Mouse (Mus musculus) liver, embryonic 14.5 days (tissue): ENCODE measurements around the gene Nap1l3. TPM values are rescaled to one million over a fixed set of nuclear protein-coding genes. Genes with fewer than 3 reads are reported as not detected.
A peak's percentile ranks its signal among the peaks of the same experiment; 100 is the strongest.

Source experiments
- ATAC-seq: fragments of 200-750 bp; cut with Nextera tagmentation; 2 replicates; pipeline ENCODE4 v1.8.0; 2017; ENCODE audit warnings: moderate number of reproducible peaks, mild to moderate bottlenecking, moderate library complexity; ENCODE audit not compliant: insufficient read depth
- DNase-seq, 3 experiments: peaks; one replicate each; pipeline ENCODE4 v3.0.0-alpha.2; 2012 to 2013; ENCODE audit warnings: low read depth in 3 of 3, low spot score in 3 of 3
- H3K27ac ChIP-seq: fragments of 300-500 bp; sonication (generic); 2 replicates; pipeline ENCODE4 v1.5.1; 2014; ENCODE audit warnings: moderate library complexity, mild to moderate bottlenecking, control low read depth, inconsistent platforms
- H3K27me3 ChIP-seq: fragments of 300-500 bp; sonication (generic); 2 replicates; pipeline ENCODE4 v1.6.1; 2014; ENCODE audit warnings: mild to moderate bottlenecking, low read length, moderate library complexity; ENCODE audit not compliant: control insufficient read depth, insufficient read depth
- H3K36me3 ChIP-seq: fragments of 300-500 bp; sonication (generic); replicated peaks from 2 replicates; pipeline ENCODE4 v1.6.1; 2014; ENCODE audit warnings: low read depth; ENCODE audit not compliant: control insufficient read depth, insufficient read depth
- H3K4me1 ChIP-seq, 2 experiments: fragments of 200-500 bp in 1 of 2; fragments of 300-500 bp in 1 of 2; sonication (generic) in 1 of 2; replicated peaks; 2 replicates each; pipeline ENCODE4 v1.6.1; 2012 to 2014; ENCODE audit warnings: antibody characterized with exemption in 1 of 2, inconsistent platforms in 1 of 2, low read length in 1 of 2; ENCODE audit not compliant: control insufficient read depth in 2 of 2, insufficient read depth in 2 of 2
- H3K4me2 ChIP-seq: fragments of 300-500 bp; sonication (generic); 2 replicates; pipeline ENCODE4 v1.6.1; 2014; ENCODE audit warnings: low read depth, mild to moderate bottlenecking, control low read depth, moderate library complexity
- H3K4me3 ChIP-seq, 2 experiments: fragments of 200-500 bp in 1 of 2; fragments of 300-500 bp in 1 of 2; sonication (generic) in 1 of 2; 2 replicates each; pipeline ENCODE4 v1.5.1; 2012 to 2014; ENCODE audit warnings: low read depth in 2 of 2, low read length in 2 of 2, mild to moderate bottlenecking in 2 of 2, control low read depth in 1 of 2, inconsistent platforms in 1 of 2, moderate library complexity in 1 of 2; ENCODE audit not compliant: insufficient read depth in 1 of 2
- H3K9ac ChIP-seq: fragments of 300-500 bp; sonication (generic); replicated peaks from 2 replicates; pipeline ENCODE4 v1.6.1; 2014; ENCODE audit warnings: mild to moderate bottlenecking, control low read depth, moderate library complexity
- H3K9me3 ChIP-seq: fragments of 300-500 bp; sonication (generic); 2 replicates; pipeline ENCODE4 v1.6.1; 2016; ENCODE audit warnings: low read length, mixed read lengths; ENCODE audit not compliant: control insufficient read depth
- CTCF ChIP-seq: IDR thresholded peaks from 2 replicates; pipeline ENCODE4 v1.5.1; 2016; ENCODE audit warnings: antibody characterized with exemption, low read depth, control low read depth
- EP300 ChIP-seq: IDR thresholded peaks from 2 replicates; pipeline ENCODE4 v1.6.1; 2016; ENCODE audit warnings: antibody characterized with exemption, low read depth
- WGBS: fragments of 180-500 bp; shearing (Covaris S2); extraction: QIAGEN DNeasy Blood & Tissue Kit; methylation state at CpG from one replicate; pipeline ENCODE4 v1.1.7; 2014; ENCODE audit not compliant: insufficient replicate concordance; 5-methylcytosine and 5-hydroxymethylcytosine counted together
- polyA plus RNA-seq, 2 experiments: library from polyadenylated mRNA; depleted of rRNA in 1 of 2; stranded (reverse) in 1 of 2; unstranded in 1 of 2; fragments of >200 nt; fragmentation: Nextera tagmentation in 1 of 2; extraction: Ambion mirVana in 1 of 2; gene quantifications; 2 replicates each; pipeline versions ENCODE4 v1.2.1 to v1.2.3; 2012 to 2014

Gene Nap1l3
- 0.09 and 0.17 TPM in 2 replicates for polyA plus RNA-seq (2012; rRNA removed)
- 0.27 and 0.53 TPM in 2 replicates for polyA plus RNA-seq (2014; fragmentation: Nextera tagmentation; extraction: Ambion mirVana)

- Histone ChIP-seq H3K27ac (no peak within 1 kb of the TSS), H3K4me3 (peak within 1 kb of the TSS; percentile 46 to 72), H3K9ac (no peak within 1 kb of the TSS), H3K27me3 (no peaks in the 10 kb centered on the region), H3K4me1 (no peaks in the 10 kb centered on the region), H3K36me3 (no peaks in the 10 kb centered on the region), H3K9me3 (no peaks in the 10 kb centered on the region), H3K4me2 (peak within 1 kb of the TSS; percentile 53)
- peak in 2 of 3 experiments; percentile 3 to 9 for DNase-seq
- no peak for TF ChIP-seq CTCF
- no peak for TF ChIP-seq EP300
- peak; percentile 90 for ATAC-seq
- 12% methylated on average over 33 of the region's 39 CpGs for WGBS
Measured at GRCm38 (mm10) chrX:122396781-122397581, at the start of gene Nap1l3. Gene Nap1l3, minus strand, starts transcription at chrX:122397401.

GRCm38 (mm10) chrX:122397652-122398051 lies 451 bp upstream of the Nap1l3 start:
- H3K27me3 ChIP-seq: no peaks in the 10 kb centered on the region
- WGBS: 17% methylated on average over 8 of the region's 8 CpGs
- H3K36me3 ChIP-seq: no peaks in the 10 kb centered on the region
- H3K4me3 ChIP-seq: peak overlapping the region in 1 of 2 experiments; percentile 46; a peak in 2 of 4 replicates
- H3K27ac ChIP-seq: no peak overlapping the region
- no peaks in the 10 kb centered on the region for H3K9me3 ChIP-seq
- no peaks in the 10 kb centered on the region for H3K4me1 ChIP-seq
- DNase-seq: no peak
- TF ChIP-seq EP300 (no peak), CTCF (no peak)
- peak overlapping the region; percentile 53 for H3K4me2 ChIP-seq
- ATAC-seq: no peak
- H3K9ac ChIP-seq: no peak overlapping the region
